Mouse (Mus musculus) midbrain, postnatal 0 days (tissue): ENCODE data around the gene Atp8b5. TPM values are rescaled to one million over a fixed set of nuclear protein-coding genes. Genes with fewer than 3 reads are reported as not detected.

Experiments
- ATAC-seq: fragments of 200-750 bp; cut with Nextera tagmentation; 2 replicates; pipeline ENCODE4 v1.8.0; 2017; ENCODE audit warnings: moderate number of reproducible peaks, mild to moderate bottlenecking, moderate TSS enrichment, moderate library complexity; ENCODE audit not compliant: low FRiP score
- DNase-seq: peaks from one replicate; pipeline ENCODE4 v3.0.0-alpha.2; 2015; ENCODE audit warnings: low spot score
- H3K27ac ChIP-seq: fragments of 300-500 bp; sonication (generic); 2 replicates; pipeline ENCODE4 v1.5.1; 2014; ENCODE audit warnings: low read depth, mild to moderate bottlenecking, low read length, mixed read lengths
- H3K27me3 ChIP-seq: fragments of 300-500 bp; sonication (generic); 2 replicates; pipeline ENCODE4 v1.6.1; 2014; ENCODE audit warnings: low read length, control low read depth, mixed read lengths; ENCODE audit not compliant: insufficient read depth
- H3K36me3 ChIP-seq: fragments of 300-500 bp; sonication (generic); 2 replicates; pipeline ENCODE4 v1.6.1; 2014; ENCODE audit warnings: low read length, control low read depth, mixed read lengths; ENCODE audit not compliant: insufficient read depth
- H3K4me1 ChIP-seq: fragments of 300-500 bp; sonication (generic); 2 replicates; pipeline ENCODE4 v1.6.1; 2014; ENCODE audit warnings: mild to moderate bottlenecking, control low read depth, antibody characterized with exemption, low read length, mixed read lengths; ENCODE audit not compliant: insufficient read depth
- H3K4me2 ChIP-seq: fragments of 300-500 bp; sonication (generic); 2 replicates; pipeline ENCODE4 v1.6.1; 2014; ENCODE audit warnings: low read depth, mild to moderate bottlenecking, low read length, mixed read lengths; ENCODE audit not compliant: poor library complexity, severe bottlenecking
- H3K4me3 ChIP-seq: fragments of 300-500 bp; sonication (generic); 2 replicates; pipeline ENCODE4 v1.5.1; 2014; ENCODE audit warnings: low read depth, mild to moderate bottlenecking, low read length, moderate library complexity
- H3K9ac ChIP-seq: fragments of 300-500 bp; sonication (generic); replicated peaks from 2 replicates; pipeline ENCODE4 v1.6.1; 2014; ENCODE audit warnings: mild to moderate bottlenecking, low read length, moderate library complexity, mixed read lengths; ENCODE audit not compliant: poor library complexity, severe bottlenecking
- H3K9me3 ChIP-seq: fragments of 300-500 bp; sonication (generic); 2 replicates; pipeline ENCODE4 v1.6.1; 2016; ENCODE audit warnings: low read length, control low read depth
- CTCF ChIP-seq: IDR thresholded peaks from 2 replicates; pipeline ENCODE4 v1.5.1; 2016; ENCODE audit warnings: antibody characterized with exemption, mild to moderate bottlenecking
- WGBS: fragments of 180-500 bp; shearing (Covaris S2); extraction: QIAGEN DNeasy Blood & Tissue Kit; methylation state at CpG from one replicate; pipeline ENCODE4 v1.1.7; 2014; 5-methylcytosine and 5-hydroxymethylcytosine counted together
- polyA plus RNA-seq: library from polyadenylated mRNA; unstranded; fragments of >200 nt; fragmentation: Nextera tagmentation; extraction: Ambion mirVana; gene quantifications from 2 replicates; pipeline ENCODE4 v1.2.1, GENCODE M21; 2015
- total RNA-seq: library from RNA; depleted of rRNA; stranded (reverse); fragments of >200 nt; gene quantifications from 2 replicates; pipeline ENCODE4 v1.2.3, GENCODE M21; 2014

The Atp8b5 gene
- total and polyA plus RNA-seq, 2 experiments from 2014 or later = 0.44 to 0.54 TPM

DNA sequence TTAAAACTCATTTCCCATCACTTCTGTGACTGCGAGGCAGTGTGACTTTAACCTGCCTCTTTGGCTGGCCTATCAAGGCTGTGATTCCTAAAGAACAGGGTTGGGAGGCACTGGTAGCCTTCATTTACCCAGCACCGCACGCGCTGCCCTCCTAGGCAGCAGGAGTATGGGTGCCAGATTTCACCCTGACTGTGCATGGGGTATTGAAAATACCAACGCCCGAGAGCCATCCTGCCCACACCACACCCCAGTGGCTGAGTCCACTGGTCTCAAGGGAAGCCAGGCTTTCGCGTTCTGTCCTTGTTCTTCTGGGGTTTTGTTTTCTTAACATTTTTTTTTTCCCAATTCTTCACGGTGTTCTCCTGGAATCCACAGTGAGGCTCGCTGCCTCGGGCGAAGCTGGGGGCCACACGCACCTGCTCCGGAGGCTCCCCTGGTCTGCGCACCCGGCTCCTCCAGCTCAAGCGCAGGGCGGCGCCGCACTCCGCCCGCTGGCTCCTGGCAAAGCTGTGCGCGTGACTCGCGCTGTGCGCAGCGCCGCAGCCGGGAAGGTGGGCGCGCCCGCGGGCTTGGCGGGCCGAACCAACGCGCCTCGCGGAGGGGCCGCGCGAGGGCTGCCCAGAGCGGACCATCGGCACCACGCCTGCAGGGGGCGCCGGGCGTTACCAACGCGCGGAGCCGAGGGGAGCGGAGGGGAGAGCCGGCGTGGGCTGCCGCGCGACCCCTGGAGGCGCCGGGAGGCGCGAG lies 114.6 kb downstream of the Atp8b5 start, which contains the start of gene Rusc2:
Gene Rusc2 (plus strand): TSS at position 572 of the 747 bp plus-strand sequence.
- H3K4me2 ChIP-seq = peak within 1 kb of the TSS; percentile 89
- peak; percentile 95 for DNase-seq
- TF ChIP-seq CTCF = peak; percentile 73
- ATAC-seq = peak; percentile 94
- H3K4me1 ChIP-seq = peaks cover 11% of the 10 kb centered on the region
- 1% methylated on average over 49 of the region's 63 CpGs for WGBS
- H3K9me3 ChIP-seq = no peaks in the 10 kb centered on the region
- H3K36me3 ChIP-seq = no peaks in the 10 kb centered on the region
- peak within 1 kb of the TSS; percentile 79 for H3K27ac ChIP-seq
- H3K27me3 ChIP-seq = no peaks in the 10 kb centered on the region
- peak within 1 kb of the TSS; percentile 91 for H3K9ac ChIP-seq
- H3K4me3 ChIP-seq = peak within 1 kb of the TSS; percentile 76

DNA sequence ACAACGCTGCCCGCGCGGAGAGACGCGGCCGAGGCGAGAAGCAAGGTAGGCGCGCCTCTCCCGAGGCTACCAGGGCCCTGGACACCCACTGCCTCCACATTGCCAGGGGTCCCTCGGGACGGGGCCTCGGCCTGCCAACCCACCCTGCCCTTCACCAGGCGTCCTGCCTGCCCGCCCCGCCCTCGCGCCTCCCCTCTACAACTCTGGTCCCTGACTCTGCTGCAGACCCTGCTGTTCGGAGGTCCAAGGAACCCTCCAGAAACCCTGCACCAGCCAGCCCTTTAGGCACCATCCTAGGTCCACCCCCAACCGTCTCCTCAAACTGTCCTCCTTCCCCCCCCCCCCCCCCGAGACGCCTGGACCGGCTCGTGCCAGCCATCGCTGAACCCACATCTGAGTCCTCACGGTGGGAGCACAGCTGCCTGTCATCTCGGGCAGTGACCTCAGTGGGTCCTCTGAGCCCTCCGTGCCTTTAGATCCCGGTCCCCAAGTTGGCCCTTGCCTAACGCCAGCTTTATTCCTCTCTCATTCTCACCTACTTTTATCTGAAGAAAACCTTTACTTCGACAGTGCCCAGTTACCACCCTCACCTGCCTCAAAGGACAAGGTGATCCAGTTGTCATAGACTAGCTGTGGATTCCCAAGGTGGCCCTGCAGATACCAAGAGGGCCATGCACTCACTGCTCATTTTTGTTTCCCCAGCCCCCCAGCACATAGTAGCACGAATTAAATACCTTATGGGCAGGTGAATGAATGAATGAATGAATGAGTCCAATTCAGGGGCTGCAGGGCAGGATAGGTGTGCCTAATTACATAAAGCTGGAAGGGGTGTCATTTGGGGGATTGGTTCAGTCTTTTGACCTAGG lies 115.4 kb downstream of the Atp8b5 start:
- DNase-seq = no peak
- H3K9me3 ChIP-seq = no peaks in the 10 kb centered on the region
- 4% methylated on average over 27 of the region's 33 CpGs for WGBS
- H3K9ac ChIP-seq = peak overlapping the region; percentile 91
- H3K4me1 ChIP-seq = peaks cover 11% of the 10 kb centered on the region
- peak overlapping the region; percentile 79 for H3K27ac ChIP-seq
- peak; percentile 84 for ATAC-seq
- no peaks in the 10 kb centered on the region for H3K27me3 ChIP-seq
- peak overlapping the region; percentile 76 for H3K4me3 ChIP-seq
- H3K4me2 ChIP-seq = peak overlapping the region; percentile 89
- H3K36me3 ChIP-seq = no peaks in the 10 kb centered on the region
- TF ChIP-seq CTCF = no peak

- DNase-seq = no peak
- 69% methylated on average over 11 of the region's 11 CpGs for WGBS
- ATAC-seq = no peak
- Histone ChIP-seq H3K9me3 (no peaks in the 10 kb centered on the region), H3K36me3 (peaks cover 2% of the 10 kb centered on the region; the same call in 1 of the 2 replicates), H3K4me2 (peak overlapping the region; percentile 89), H3K4me3 (peak overlapping the region; percentile 76), H3K9ac (no peak overlapping the region; the same call in 1 of the 2 replicates), H3K4me1 (peaks cover 11% of the 10 kb centered on the region), H3K27me3 (no peaks in the 10 kb centered on the region), H3K27ac (no peak overlapping the region)
- no peak for TF ChIP-seq CTCF
These were observed 116.5 kb downstream of the Atp8b5 start for GRCm38 (mm10) chr4:43383246-43384082.

DNA sequence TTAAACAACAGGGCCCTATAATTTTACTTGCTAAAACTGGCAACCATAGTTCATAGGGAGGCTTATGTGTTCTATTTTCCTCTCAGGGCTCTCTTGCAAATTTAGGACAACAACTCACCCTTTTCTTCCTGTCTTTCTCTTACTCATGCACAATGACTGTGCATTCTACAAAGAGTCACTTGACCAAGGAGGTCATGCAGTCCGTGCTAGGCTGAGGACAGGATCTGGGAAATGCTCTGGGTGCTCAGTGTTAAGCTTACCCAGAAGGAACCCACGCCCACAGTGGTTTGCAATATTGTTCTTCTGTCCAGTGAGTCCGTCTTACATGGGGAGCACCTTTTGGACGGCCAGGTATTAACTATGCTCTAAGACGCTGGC lies 117.1 kb downstream of the Atp8b5 start:
- Histone ChIP-seq H3K4me1 (peaks cover 11% of the 10 kb centered on the region), H3K4me3 (no peak overlapping the region), H3K27me3 (no peaks in the 10 kb centered on the region), H3K9me3 (no peaks in the 10 kb centered on the region), H3K27ac (no peak overlapping the region), H3K4me2 (0 out of 2 replicates have a peak overlapping the region, but pooled peaks have one; percentile 9), H3K9ac (no peak overlapping the region), H3K36me3 (peaks cover 4% of the 10 kb centered on the region; the same call in 1 of the 2 replicates)
- DNase-seq (no peak), ATAC-seq (no peak)
- no peak for TF ChIP-seq CTCF
- 84% methylated on average over 5 of the region's 5 CpGs for WGBS

- 86% methylated on average over 3 of the region's 3 CpGs for WGBS
- no peak for ATAC-seq
- H3K9me3 ChIP-seq = no peaks in the 10 kb centered on the region
These were observed 117.6 kb downstream of the Atp8b5 start for GRCm38 (mm10) chr4:43384541-43384940.

More at GRCm38 (mm10) chr4:43384541-43384940, 117.6 kb downstream of the Atp8b5 start:
- Histone ChIP-seq H3K27ac (no peak overlapping the region), H3K4me2 (no peak overlapping the region), H3K4me3 (no peak overlapping the region), H3K27me3 (no peaks in the 10 kb centered on the region), H3K36me3 (peaks cover 4% of the 10 kb centered on the region; the same call in 1 of the 2 replicates), H3K4me1 (peaks cover 11% of the 10 kb centered on the region), H3K9ac (no peak overlapping the region)
- TF ChIP-seq CTCF = no peak
- no peak for DNase-seq
